Mouse (Mus musculus) forebrain, embryonic 14.5 days (tissue): Measurements from ENCODE around the gene Tns3. TPM values are rescaled to one million over a fixed set of nuclear protein-coding genes. Genes with fewer than 3 reads are reported as not detected.

Source experiments
- ATAC-seq: fragments of 200-750 bp; cut with Nextera tagmentation; 2 replicates; pipeline ENCODE4 v1.8.0; 2017; ENCODE audit warnings: mild to moderate bottlenecking, moderate library complexity
- DNase-seq: peaks from one replicate; pipeline ENCODE4 v3.0.0-alpha.2; 2015; ENCODE audit warnings: low spot score
- H3K27ac ChIP-seq: fragments of 300-500 bp; sonication (generic); 2 replicates; pipeline ENCODE4 v1.5.1; 2014; ENCODE audit warnings: low read depth, mild to moderate bottlenecking, control low read depth, low read length, moderate library complexity
- H3K27me3 ChIP-seq: fragments of 300-500 bp; sonication (generic); replicated peaks from 2 replicates; pipeline ENCODE4 v1.6.1; 2014; ENCODE audit warnings: low read length, control low read depth, mixed read lengths; ENCODE audit not compliant: control insufficient read depth, insufficient read depth
- H3K36me3 ChIP-seq: fragments of 300-500 bp; sonication (generic); 2 replicates; pipeline ENCODE4 v1.6.1; 2014; ENCODE audit warnings: low read length, control low read depth; ENCODE audit not compliant: control insufficient read depth, insufficient read depth
- H3K4me1 ChIP-seq: fragments of 300-500 bp; sonication (generic); 2 replicates; pipeline ENCODE4 v1.6.1; 2014; ENCODE audit warnings: antibody characterized with exemption, low read length, control low read depth; ENCODE audit not compliant: control insufficient read depth, insufficient read depth
- H3K4me2 ChIP-seq: fragments of 300-500 bp; sonication (generic); 2 replicates; pipeline ENCODE4 v1.6.1; 2014; ENCODE audit warnings: mild to moderate bottlenecking, control low read depth, low read length
- H3K4me3 ChIP-seq: fragments of 300-500 bp; sonication (generic); 2 replicates; pipeline ENCODE4 v1.5.1; 2014; ENCODE audit warnings: low read depth, low read length, control low read depth
- H3K9ac ChIP-seq: fragments of 300-500 bp; sonication (generic); 2 replicates; pipeline ENCODE4 v1.6.1; 2014; ENCODE audit warnings: mild to moderate bottlenecking, low read length, control low read depth, moderate library complexity
- H3K9me3 ChIP-seq: fragments of 300-500 bp; sonication (generic); replicated peaks from 2 replicates; pipeline ENCODE4 v1.6.1; 2016; ENCODE audit warnings: low read length, control low read depth, mixed read lengths; ENCODE audit not compliant: control insufficient read depth
- WGBS: fragments of 180-500 bp; shearing (Covaris S2); extraction: QIAGEN DNeasy Blood & Tissue Kit; methylation state at CpG from one replicate; pipeline ENCODE4 v1.1.7; 2014; 5-methylcytosine and 5-hydroxymethylcytosine counted together
- polyA plus RNA-seq: library from polyadenylated mRNA; unstranded; fragments of >200 nt; fragmentation: Nextera tagmentation; extraction: Ambion mirVana; gene quantifications from 2 replicates; pipeline ENCODE4 v1.2.1, GENCODE M21; 2014

The Tns3 gene
- polyA plus RNA-seq, 1 experiment from 2014 or later = 4.4 TPM

DNA sequence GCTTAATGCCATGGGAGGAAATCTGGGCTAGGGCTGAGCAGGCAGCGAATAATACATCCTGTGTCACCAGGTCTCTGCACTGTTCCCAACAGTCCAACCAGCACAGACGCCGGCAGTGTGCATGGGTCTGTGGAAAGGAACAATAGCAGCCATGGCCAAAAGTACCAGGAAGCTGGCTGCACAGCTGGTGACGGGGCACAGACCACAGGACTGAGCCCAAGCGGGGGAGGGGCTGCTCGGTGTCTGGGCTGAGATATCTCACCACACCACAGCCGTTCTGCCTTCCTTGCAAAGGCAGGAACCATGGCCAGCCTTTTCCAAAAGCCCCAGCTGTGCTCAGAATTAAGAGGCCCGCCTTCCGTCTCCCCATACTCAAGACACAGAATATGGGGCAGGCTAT is 107.3 kb downstream of the Tns3 start:
- Histone ChIP-seq H3K27ac (no peak overlapping the region), H3K9me3 (no peaks in the 10 kb centered on the region), H3K36me3 (no peaks in the 10 kb centered on the region), H3K4me2 (no peak overlapping the region), H3K27me3 (no peaks in the 10 kb centered on the region), H3K4me1 (no peaks in the 10 kb centered on the region), H3K9ac (no peak overlapping the region), H3K4me3 (no peak overlapping the region)
- ATAC-seq (peak; percentile 38; the same call in 1 of the 2 replicates), DNase-seq (peak; percentile 13)
- 27% methylated on average over 9 of the region's 9 CpGs for WGBS

DNA sequence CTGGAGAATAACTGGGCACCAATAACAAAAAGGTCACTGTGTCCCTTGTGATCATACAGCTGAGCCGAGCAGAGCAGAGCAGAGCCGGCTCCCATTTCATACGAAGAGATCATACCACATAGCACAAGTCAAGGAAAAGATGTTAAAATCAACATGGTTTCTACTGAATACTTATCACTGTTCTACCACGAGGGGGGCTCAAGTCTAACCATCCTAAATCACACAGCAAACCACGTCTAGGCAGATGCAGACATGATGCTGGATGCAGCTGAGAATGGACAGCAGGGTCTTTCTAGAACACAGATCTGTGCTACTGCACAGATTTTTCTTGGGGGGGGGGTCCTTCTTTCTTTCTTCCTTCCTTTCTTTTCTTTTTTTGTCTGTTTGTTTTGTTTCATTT is 112.6 kb downstream of the Tns3 start:
- Histone ChIP-seq H3K9me3 (no peaks in the 10 kb centered on the region), H3K4me2 (no peak overlapping the region), H3K36me3 (no peaks in the 10 kb centered on the region), H3K27me3 (no peaks in the 10 kb centered on the region), H3K4me1 (no peaks in the 10 kb centered on the region), H3K4me3 (no peak overlapping the region), H3K9ac (no peak overlapping the region), H3K27ac (no peak overlapping the region)
- no peak for DNase-seq
- ATAC-seq = no peak
- WGBS = 88% methylated on average over 5 of the region's 5 CpGs

DNA sequence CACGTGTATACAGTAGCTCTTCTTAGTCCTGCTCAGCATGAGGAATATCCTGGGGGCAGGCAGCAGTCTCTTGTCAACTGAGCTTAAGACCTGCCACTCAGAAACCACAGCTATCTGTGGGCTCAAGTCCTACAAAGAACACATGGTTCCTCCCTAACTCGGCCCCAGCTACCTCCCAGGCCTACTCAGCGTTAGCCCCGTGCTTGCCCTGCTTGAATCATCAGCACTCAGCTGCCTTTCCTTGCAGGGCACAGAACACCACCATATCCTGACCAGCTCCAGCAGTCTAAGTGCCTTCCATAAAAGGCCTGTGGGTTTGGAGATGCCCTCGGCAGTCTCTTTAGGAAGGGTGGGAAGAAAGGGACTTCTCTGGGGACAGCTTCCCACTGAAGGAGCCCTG is 116.7 kb downstream of the Tns3 start:
- WGBS = 74% methylated on average over 5 of the region's 5 CpGs
- H3K27ac ChIP-seq = no peak overlapping the region
- no peak for DNase-seq
- no peak for ATAC-seq
- no peak overlapping the region for H3K9ac ChIP-seq
- H3K4me2 ChIP-seq = no peak overlapping the region
- no peaks in the 10 kb centered on the region for H3K9me3 ChIP-seq
- H3K4me3 ChIP-seq = no peak overlapping the region
- H3K36me3 ChIP-seq = no peaks in the 10 kb centered on the region
- H3K27me3 ChIP-seq = no peaks in the 10 kb centered on the region
- no peaks in the 10 kb centered on the region for H3K4me1 ChIP-seq

DNA sequence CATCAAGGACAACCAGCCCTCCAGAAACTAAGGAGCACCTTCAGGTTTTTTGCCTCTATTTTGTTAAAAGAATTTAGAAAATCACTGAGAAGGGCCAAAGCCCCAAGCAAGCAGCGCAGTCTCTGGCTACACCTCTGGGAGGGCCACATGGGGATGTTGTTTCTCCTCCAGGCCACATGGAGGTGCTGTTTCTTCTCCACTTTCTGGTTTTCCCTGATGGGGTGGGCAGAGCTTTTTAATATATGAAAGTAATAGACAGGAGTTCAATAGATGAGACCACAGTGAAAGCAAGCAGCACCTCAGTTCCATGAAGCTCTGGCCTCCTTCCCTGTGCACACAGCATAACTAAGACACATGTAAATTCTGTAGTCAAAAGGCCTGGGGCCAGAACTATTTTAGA is 118.5 kb downstream of the Tns3 start:
- Histone ChIP-seq H3K27me3 (no peaks in the 10 kb centered on the region), H3K9me3 (no peaks in the 10 kb centered on the region), H3K36me3 (no peaks in the 10 kb centered on the region), H3K9ac (no peak overlapping the region), H3K4me1 (peaks cover 10% of the 10 kb centered on the region), H3K4me2 (no peak overlapping the region), H3K27ac (no peak overlapping the region), H3K4me3 (no peak overlapping the region)
- 82% methylated on average over 1 of the region's 1 CpGs for WGBS
- ATAC-seq = no peak
- DNase-seq = no peak

DNA sequence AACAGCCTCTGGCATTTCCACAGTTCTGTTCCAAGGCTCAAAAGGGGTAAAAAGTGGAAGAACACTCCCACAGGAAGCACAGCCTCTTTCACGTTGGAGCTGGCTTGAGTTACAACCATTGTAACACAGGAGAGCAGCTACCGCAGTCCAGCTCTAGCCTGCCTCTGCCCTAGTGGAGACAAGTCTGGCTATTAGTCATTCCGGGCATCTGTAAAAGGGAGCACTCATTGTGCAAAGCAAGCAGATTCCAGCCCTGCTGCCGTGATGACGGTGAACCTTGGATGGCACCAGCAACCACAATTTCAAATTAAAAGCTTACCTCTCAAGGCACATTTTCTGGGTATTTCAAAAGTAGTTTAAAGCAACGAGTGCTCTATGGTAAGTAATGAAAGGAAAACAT is 120.0 kb downstream of the Tns3 start:
- DNase-seq (no peak), ATAC-seq (no peak)
- Histone ChIP-seq H3K9ac (no peak overlapping the region), H3K27me3 (no peaks in the 10 kb centered on the region), H3K27ac (no peak overlapping the region), H3K4me2 (no peak overlapping the region), H3K36me3 (no peaks in the 10 kb centered on the region), H3K9me3 (no peaks in the 10 kb centered on the region), H3K4me1 (peaks cover 10% of the 10 kb centered on the region), H3K4me3 (no peak overlapping the region)
- 56% methylated on average over 6 of the region's 6 CpGs for WGBS

DNA sequence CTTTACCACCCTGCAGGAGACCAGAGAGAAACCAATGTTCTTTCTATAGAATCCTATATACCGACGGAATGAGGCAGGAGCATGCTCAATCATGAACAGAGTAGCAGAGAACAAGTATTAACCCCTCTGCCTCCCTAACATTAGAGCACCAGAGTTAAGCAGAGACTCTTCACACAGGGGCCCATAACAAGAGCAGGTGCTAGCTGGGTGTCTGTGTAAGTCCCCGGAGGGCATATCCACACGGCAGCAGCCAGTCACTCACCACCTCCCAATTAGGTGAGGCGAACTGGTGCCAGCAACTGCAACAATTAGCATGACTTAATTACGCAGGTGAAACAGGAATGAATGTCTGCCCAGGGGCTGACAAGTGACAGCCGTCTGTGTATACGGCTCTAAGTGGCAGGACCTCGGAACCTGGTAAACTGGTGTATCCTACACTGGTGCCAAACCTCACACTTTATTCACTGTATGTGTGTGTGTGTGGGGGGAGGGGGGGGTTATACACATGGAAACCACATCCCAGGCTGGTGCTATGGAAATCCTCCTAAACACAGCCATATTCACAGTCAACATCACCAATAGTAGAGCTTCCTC is 123.0 kb downstream of the Tns3 start:
- H3K4me3 ChIP-seq = no peak overlapping the region
- H3K9me3 ChIP-seq = no peaks in the 10 kb centered on the region
- ATAC-seq = peak; percentile 86
- H3K4me1 ChIP-seq = peaks cover 10% of the 10 kb centered on the region
- H3K27ac ChIP-seq = 0 out of 2 replicates have a peak overlapping the region, but pooled peaks have one; percentile 3
- DNase-seq = peak; percentile 67
- no peaks in the 10 kb centered on the region for H3K36me3 ChIP-seq
- no peak overlapping the region for H3K9ac ChIP-seq
- no peak overlapping the region for H3K4me2 ChIP-seq
- 35% methylated on average over 9 of the region's 9 CpGs for whole genome bisulfite sequencing
- H3K27me3 ChIP-seq = no peaks in the 10 kb centered on the region

DNA sequence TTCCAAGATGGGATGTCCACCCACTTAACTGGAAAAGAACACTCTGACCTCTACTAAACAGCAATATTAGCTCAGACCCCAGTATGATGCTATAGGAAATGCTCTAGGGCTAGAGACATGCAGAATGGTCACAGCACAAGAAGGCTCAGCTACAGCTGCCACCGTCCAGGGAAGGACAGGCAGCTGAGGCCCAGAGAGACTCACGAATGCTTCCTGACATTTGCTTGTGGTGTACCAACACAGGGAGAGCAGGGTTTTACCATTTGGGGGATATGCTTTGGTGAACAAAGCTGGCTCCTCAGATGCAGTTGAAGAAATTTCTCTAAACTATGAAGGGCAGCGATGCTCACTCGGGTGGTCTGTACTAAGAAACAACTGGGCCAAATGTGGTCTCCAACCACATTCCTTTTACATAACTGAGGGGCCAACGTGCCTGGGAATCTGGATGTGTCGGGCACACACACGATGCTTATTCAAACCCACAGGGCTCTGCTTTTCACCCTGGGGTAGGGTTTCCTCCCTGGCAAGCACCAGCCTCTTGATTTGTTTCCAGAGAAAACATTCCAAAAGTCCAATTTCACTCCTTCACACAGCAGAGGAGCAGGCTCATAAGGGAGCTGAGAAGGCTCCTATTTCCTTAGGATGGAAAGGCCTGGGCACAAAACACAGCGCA is 124.6 kb downstream of the Tns3 start:
- Histone ChIP-seq H3K9me3 (no peaks in the 10 kb centered on the region), H3K27me3 (no peaks in the 10 kb centered on the region), H3K9ac (no peak overlapping the region), H3K4me3 (no peak overlapping the region), H3K4me1 (peaks cover 10% of the 10 kb centered on the region), H3K27ac (no peak overlapping the region), H3K4me2 (no peak overlapping the region), H3K36me3 (no peaks in the 10 kb centered on the region)
- ATAC-seq (no peak), DNase-seq (peak; percentile 30)
- WGBS = 78% methylated on average over 8 of the region's 8 CpGs

DNA sequence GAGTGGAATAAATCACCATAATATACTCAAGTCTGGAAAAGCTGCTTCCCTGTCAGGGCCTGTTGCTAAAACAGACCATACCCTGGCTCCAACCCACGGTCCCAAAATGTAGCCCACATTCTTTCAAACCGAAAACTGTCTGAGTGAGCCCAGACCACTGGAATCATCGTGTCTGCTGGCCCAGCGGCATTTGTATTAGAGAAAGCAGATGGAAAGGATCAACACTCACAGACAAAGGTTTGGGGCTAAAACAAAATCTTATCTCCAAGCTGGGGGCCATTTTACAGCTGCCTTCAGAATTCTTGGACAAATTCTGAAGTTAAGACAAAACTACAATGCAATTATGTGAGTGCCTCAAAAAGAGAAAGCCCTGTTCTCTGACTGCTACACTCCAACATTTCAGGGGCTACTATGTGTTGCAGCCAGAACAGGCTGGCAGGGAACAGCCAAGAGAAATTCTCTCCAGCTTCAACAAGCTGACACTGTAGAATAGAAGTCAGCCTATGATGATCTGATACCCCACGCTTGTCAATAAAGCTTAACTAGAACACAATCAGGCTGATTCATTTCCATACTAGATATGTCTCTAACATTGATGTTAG is 127.2 kb downstream of the Tns3 start:
- WGBS = 82% methylated on average over 5 of the region's 5 CpGs
- H3K9ac ChIP-seq = no peak overlapping the region
- no peak for ATAC-seq

DNA sequence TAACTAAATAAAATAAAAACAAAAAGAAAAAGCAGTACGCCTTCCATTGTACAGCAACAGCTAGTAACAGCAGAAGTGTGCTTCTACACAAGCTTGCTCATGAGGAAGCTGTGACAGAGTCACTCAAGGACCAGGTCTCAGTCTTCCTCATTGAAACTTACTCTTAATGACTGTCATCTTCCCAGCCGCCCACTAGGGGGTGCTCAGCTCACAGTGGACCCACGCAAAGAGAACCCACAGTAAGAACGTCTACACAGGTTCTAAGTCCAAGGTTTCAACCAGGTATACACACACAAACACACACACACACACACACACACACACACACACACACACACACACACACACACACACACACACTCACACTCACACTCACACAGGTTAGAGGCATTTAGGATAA is 129.4 kb downstream of the Tns3 start:
- 17% methylated on average over 4 of the region's 4 CpGs for WGBS
- no peak overlapping the region for H3K4me2 ChIP-seq
- DNase-seq = peak; percentile 73
- no peak overlapping the region for H3K9ac ChIP-seq
- ATAC-seq = peak; percentile 71
- H3K4me1 ChIP-seq = no peaks in the 10 kb centered on the region
- no peak overlapping the region for H3K27ac ChIP-seq
- no peaks in the 10 kb centered on the region for H3K9me3 ChIP-seq
- no peak overlapping the region for H3K4me3 ChIP-seq
- H3K36me3 ChIP-seq = no peaks in the 10 kb centered on the region
- H3K27me3 ChIP-seq = no peaks in the 10 kb centered on the region

More for the DNA sequence above, 127.2 kb downstream of the Tns3 start:
- no peak for DNase-seq
- Histone ChIP-seq H3K27ac (no peak overlapping the region), H3K4me1 (peaks cover 9% of the 10 kb centered on the region), H3K27me3 (no peaks in the 10 kb centered on the region), H3K36me3 (no peaks in the 10 kb centered on the region), H3K4me2 (no peak overlapping the region), H3K4me3 (no peak overlapping the region), H3K9me3 (no peaks in the 10 kb centered on the region)
